Mouse (Mus musculus): ENCODE results near the gene Bpifa1. TPM values are rescaled to one million over a fixed set of nuclear protein-coding genes. Genes with fewer than 3 reads are reported as not detected.

Gene Bpifa1
- polyA plus RNA-seq, 1 experiment from 2014 or later = not detected

DNA sequence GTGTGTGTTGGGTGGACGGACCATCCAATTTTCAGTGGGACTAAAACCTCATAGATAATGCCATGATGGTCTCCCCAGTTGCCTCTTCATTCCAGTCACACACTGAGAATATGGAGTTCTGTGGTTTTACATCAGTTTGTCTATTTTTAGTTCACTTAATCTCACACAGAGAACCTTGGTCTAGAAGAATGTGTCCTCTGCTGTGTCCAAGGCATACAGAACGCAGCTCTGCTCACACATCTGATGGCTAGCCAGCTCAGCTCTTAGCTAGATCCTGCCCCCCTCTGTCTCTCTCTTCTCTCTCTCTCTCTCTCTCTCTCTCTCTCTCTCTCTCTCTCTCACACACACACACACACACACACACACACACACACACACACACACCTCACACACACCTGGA, 49.5 kb downstream of the Bpifa1 start:
- 79% methylated on average over 2 of the region's 2 CpGs for WGBS
- Histone ChIP-seq H3K4me3 (ENCODE audit: low read length) (no peak overlapping the region), H3K27me3 (replicated peaks; ENCODE audit: control insufficient read depth, insufficient read depth, low read length) (no peaks in the 10 kb centered on the region), H3K36me3 (ENCODE audit: control insufficient read depth, insufficient read depth, low read length) (no peaks in the 10 kb centered on the region), H3K9ac (ENCODE audit: low read depth, low read length) (no peak overlapping the region), H3K4me1 (ENCODE audit: control insufficient read depth, insufficient read depth, low read depth, low read length) (no peaks in the 10 kb centered on the region), H3K27ac (ENCODE audit: low read depth, low read length) (no peak overlapping the region), H3K4me2 (ENCODE audit: low read length) (no peak overlapping the region), H3K9me3 (ENCODE audit: control insufficient read depth, low read length) (no peaks in the 10 kb centered on the region)
- no peak for ATAC-seq

- Histone ChIP-seq H3K27me3 (replicated peaks; ENCODE audit: control insufficient read depth, insufficient read depth, low read length) (no peaks in the 10 kb centered on the region), H3K4me1 (ENCODE audit: control insufficient read depth, insufficient read depth, low read depth, low read length) (no peaks in the 10 kb centered on the region), H3K36me3 (ENCODE audit: control insufficient read depth, insufficient read depth, low read length) (no peaks in the 10 kb centered on the region), H3K9me3 (ENCODE audit: control insufficient read depth, low read length) (no peaks in the 10 kb centered on the region), H3K9ac (ENCODE audit: low read depth, low read length) (no peak overlapping the region), H3K27ac (ENCODE audit: low read depth, low read length) (no peak overlapping the region), H3K4me2 (ENCODE audit: low read length) (no peak overlapping the region), H3K4me3 (ENCODE audit: low read length) (no peak overlapping the region)
- ATAC-seq = no peak
- 89% methylated on average over 4 of the region's 4 CpGs for WGBS
Observed at GRCm38 (mm10) chr2:154193071-154193470, 50.4 kb downstream of the Bpifa1 start.

- H3K9me3 ChIP-seq (ENCODE audit: control insufficient read depth, low read length) = no peaks in the 10 kb centered on the region
- H3K4me2 ChIP-seq (ENCODE audit: low read length) = no peak overlapping the region
- no peaks in the 10 kb centered on the region for H3K27me3 ChIP-seq (replicated peaks; ENCODE audit: control insufficient read depth, insufficient read depth, low read length)
- no peak for ATAC-seq
- no peak overlapping the region for H3K27ac ChIP-seq (ENCODE audit: low read depth, low read length)
- no peaks in the 10 kb centered on the region for H3K36me3 ChIP-seq (ENCODE audit: control insufficient read depth, insufficient read depth, low read length)
- H3K4me1 ChIP-seq (ENCODE audit: control insufficient read depth, insufficient read depth, low read depth, low read length) = no peaks in the 10 kb centered on the region
- no peak overlapping the region for H3K4me3 ChIP-seq (ENCODE audit: low read length)
- H3K9ac ChIP-seq (ENCODE audit: low read depth, low read length) = no peak overlapping the region
- 81% methylated on average over 5 of the region's 5 CpGs for WGBS
Observed at GRCm38 (mm10) chr2:154193994-154194504, 51.4 kb downstream of the Bpifa1 start.

- Histone ChIP-seq H3K27me3 (replicated peaks; ENCODE audit: control insufficient read depth, insufficient read depth, low read length) (no peaks in the 10 kb centered on the region), H3K9ac (ENCODE audit: low read depth, low read length) (no peak overlapping the region), H3K4me1 (ENCODE audit: control insufficient read depth, insufficient read depth, low read depth, low read length) (no peaks in the 10 kb centered on the region), H3K27ac (ENCODE audit: low read depth, low read length) (no peak overlapping the region), H3K4me2 (ENCODE audit: low read length) (no peak overlapping the region), H3K36me3 (ENCODE audit: control insufficient read depth, insufficient read depth, low read length) (no peaks in the 10 kb centered on the region), H3K9me3 (ENCODE audit: control insufficient read depth, low read length) (no peaks in the 10 kb centered on the region), H3K4me3 (ENCODE audit: low read length) (no peak overlapping the region)
- ATAC-seq = no peak
- WGBS = 94% methylated on average over 9 of the region's 9 CpGs
Observed at GRCm38 (mm10) chr2:154197036-154197435, 54.4 kb downstream of the Bpifa1 start.

Other genes starting within 250 kb of the Bpifa1 start
- gene Bpifb6, start 242.5 kb upstream of the Bpifa1 start, polyA plus RNA-seq (2015; fragmentation: Nextera tagmentation; extraction: Ambion mirVana) = not detected in 2 replicates
- gene Bpifb3, start 224.7 kb upstream of the Bpifa1 start, polyA plus RNA-seq (2015; fragmentation: Nextera tagmentation; extraction: Ambion mirVana) = 0.09 TPM in 1 of 2 replicates, not detected in the other
- not detected in 2 replicates for gene Bpifb4, start 204.7 kb upstream of the Bpifa1 start, polyA plus RNA-seq (2015; fragmentation: Nextera tagmentation; extraction: Ambion mirVana)
- gene Bpifa6, start 167.9 kb upstream of the Bpifa1 start, polyA plus RNA-seq (2015; fragmentation: Nextera tagmentation; extraction: Ambion mirVana) = not detected in 2 replicates
- not detected in 2 replicates for gene Bpifa2, start 134.6 kb upstream of the Bpifa1 start, polyA plus RNA-seq (2015; fragmentation: Nextera tagmentation; extraction: Ambion mirVana)
- gene Bpifa3, start 12.5 kb upstream of the Bpifa1 start, polyA plus RNA-seq (2015; fragmentation: Nextera tagmentation; extraction: Ambion mirVana) = not detected in 2 replicates
- not detected in 2 replicates for gene Bpifa5, start 19.7 kb downstream of the Bpifa1 start, polyA plus RNA-seq (2015; fragmentation: Nextera tagmentation; extraction: Ambion mirVana)
- 0.25 and 0.34 TPM in 2 replicates for gene Bpifb1, start 47.9 kb downstream of the Bpifa1 start, polyA plus RNA-seq (2015; fragmentation: Nextera tagmentation; extraction: Ambion mirVana)
- 0.37 and 0.43 TPM in 2 replicates for gene Bpifb5, start 80.9 kb downstream of the Bpifa1 start, polyA plus RNA-seq (2015; fragmentation: Nextera tagmentation; extraction: Ambion mirVana)
- not detected in 2 replicates for gene Bpifb9a, start 115.0 kb downstream of the Bpifa1 start, polyA plus RNA-seq (2015; fragmentation: Nextera tagmentation; extraction: Ambion mirVana)
- gene Bpifb9b, start 164.3 kb downstream of the Bpifa1 start, polyA plus RNA-seq (2015; fragmentation: Nextera tagmentation; extraction: Ambion mirVana) = not detected in 2 replicates
- 13.4 and 15.9 TPM in 2 replicates for gene Cdk5rap1, start 230.1 kb downstream of the Bpifa1 start, polyA plus RNA-seq (2015; fragmentation: Nextera tagmentation; extraction: Ambion mirVana)

Data from hindbrain, embryonic 16.5 days (tissue).